Mouse (Mus musculus): Measurements from ENCODE around the gene C2cd4c. TPM values are rescaled to one million over a fixed set of nuclear protein-coding genes. Genes with fewer than 3 reads are reported as not detected.

Gene C2cd4c
- polyA plus RNA-seq, 1 experiment, result not detected

DNA sequence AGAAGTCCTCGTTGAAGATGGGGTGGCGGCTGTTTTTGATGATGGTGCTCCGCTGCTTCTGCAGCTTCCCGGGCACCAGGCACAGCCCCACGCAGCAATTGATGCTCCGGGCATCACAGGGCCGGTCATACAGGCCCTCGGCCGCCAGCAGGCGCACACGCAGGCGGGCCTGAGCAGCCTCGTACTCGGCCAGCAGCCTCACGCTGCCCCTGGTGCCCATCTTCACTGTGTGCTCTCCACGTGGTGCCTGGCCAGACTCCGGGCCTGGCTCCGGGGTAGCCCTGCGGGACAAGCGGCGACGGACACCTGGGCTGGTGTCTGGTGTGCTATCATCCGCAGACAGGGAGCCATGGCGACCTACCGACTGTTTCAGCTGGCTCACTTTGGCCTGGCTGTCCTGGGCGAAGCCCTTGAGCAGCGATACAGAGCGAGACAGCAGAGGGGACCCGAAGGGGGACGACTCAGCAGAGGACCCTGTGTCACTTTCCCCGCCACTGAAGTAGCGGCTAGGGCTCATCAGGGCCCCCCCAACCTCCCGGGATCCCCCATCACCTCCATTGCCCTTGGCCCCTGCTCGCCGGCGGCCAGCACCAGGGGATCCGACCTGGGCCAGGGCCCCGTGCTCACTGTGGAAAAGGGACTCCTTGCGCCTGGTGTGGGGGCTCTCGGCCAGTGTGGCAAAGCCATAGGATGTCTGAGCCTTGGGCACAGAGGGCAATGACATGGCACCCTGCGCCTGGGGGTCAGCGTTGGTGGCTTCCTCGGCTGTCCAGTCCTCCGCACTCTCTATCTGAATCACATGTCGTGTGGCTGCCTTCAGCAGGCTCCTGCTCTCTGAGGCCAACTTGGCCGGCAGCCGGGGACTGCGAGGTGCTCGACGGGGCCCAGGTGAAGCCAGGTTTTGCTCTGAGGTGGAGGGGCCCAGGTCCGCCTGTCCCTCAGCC, 1.4 kb downstream of the C2cd4c start:
- DNase-seq (ENCODE audit: low read depth in 1 of 2, low spot score in 2 of 2), result no peak
- H3K36me3 ChIP-seq (ENCODE audit: control insufficient read depth, insufficient read depth, low read length), result no peaks in the 10 kb centered on the region
- peaks cover 14% of the 10 kb centered on the region for H3K27me3 ChIP-seq (ENCODE audit: control insufficient read depth, insufficient read depth, low read length)
- no peak overlapping the region for H3K27ac ChIP-seq (ENCODE audit: insufficient read depth, low read length)
- TF ChIP-seq POLR2A (IDR thresholded peaks at IDR 0.05; ENCODE audit: low read depth, low read length) (no peak), CTCF (IDR thresholded peaks at IDR 0.05; ENCODE audit: extremely low read depth, insufficient read depth, insufficient read length, insufficient replicate concordance) (no peak)
- WGBS, result 16% methylated on average over 51 of the region's 51 CpGs
- no peak overlapping the region for H3K4me3 ChIP-seq (ENCODE audit: extremely low read depth, insufficient read depth, insufficient read length)
- H3K4me1 ChIP-seq (ENCODE audit: control insufficient read depth, insufficient read depth, insufficient read length), result peaks cover 8% of the 10 kb centered on the region

DNA sequence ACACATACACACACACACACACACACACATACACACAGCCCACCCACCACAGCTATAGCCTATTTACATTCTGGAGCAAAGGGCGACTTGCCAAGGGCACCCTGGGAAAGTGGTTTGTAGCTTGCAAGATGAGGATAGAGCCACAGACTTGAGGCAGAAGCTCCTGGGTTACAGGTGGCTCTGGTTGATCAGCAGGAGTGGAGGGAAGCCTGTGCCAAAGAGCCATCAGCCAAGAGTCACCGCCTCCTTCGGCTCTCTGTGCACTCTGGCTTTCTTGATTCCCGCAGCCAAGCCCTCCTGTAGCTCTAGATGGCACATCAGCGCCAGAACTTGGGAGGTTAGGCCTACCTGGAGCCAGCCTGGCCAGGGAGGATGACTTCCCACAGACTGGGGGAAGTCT, 2.5 kb downstream of the C2cd4c start:
- H3K4me3 ChIP-seq (ENCODE audit: extremely low read depth, insufficient read depth, insufficient read length), result no peak overlapping the region
- no peak for DNase-seq (ENCODE audit: low read depth in 1 of 2, low spot score in 2 of 2)
- TF ChIP-seq POLR2A (IDR thresholded peaks at IDR 0.05; ENCODE audit: low read depth, low read length) (no peak), CTCF (IDR thresholded peaks at IDR 0.05; ENCODE audit: extremely low read depth, insufficient read depth, insufficient read length, insufficient replicate concordance) (no peak)
- WGBS, result 57% methylated on average over 5 of the region's 5 CpGs
- peaks cover 8% of the 10 kb centered on the region for H3K4me1 ChIP-seq (ENCODE audit: control insufficient read depth, insufficient read depth, insufficient read length)
- peaks cover 14% of the 10 kb centered on the region for H3K27me3 ChIP-seq (ENCODE audit: control insufficient read depth, insufficient read depth, low read length)
- H3K36me3 ChIP-seq (ENCODE audit: control insufficient read depth, insufficient read depth, low read length), result no peaks in the 10 kb centered on the region
- no peak overlapping the region for H3K27ac ChIP-seq (ENCODE audit: insufficient read depth, low read length)

DNA sequence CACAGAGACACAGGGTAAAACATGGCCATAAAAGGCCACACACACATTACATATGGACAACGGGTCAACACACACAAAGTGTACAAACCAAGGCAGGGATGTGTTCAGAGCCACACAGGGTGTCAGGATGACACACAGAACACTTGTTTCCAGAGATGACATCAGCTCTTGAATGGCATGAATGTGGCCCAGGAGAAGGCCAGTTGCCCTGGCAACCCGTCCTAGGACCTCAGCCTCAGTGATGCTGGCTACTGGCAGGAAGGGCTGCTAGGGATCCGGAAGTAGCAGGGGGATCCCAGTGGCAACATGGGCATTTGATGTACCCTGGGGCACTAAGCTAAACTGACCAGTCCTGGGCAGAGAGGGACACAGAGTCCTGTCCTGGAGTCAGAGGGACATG, 4.5 kb downstream of the C2cd4c start:
- 79% methylated on average over 3 of the region's 3 CpGs for WGBS
- DNase-seq (ENCODE audit: low read depth in 1 of 2, low spot score in 2 of 2), result no peak
- no peak overlapping the region for H3K4me3 ChIP-seq (ENCODE audit: extremely low read depth, insufficient read depth, insufficient read length)
- no peaks in the 10 kb centered on the region for H3K36me3 ChIP-seq (ENCODE audit: control insufficient read depth, insufficient read depth, low read length)
- no peak for TF ChIP-seq CTCF (IDR thresholded peaks at IDR 0.05; ENCODE audit: extremely low read depth, insufficient read depth, insufficient read length, insufficient replicate concordance)
- no peak for TF ChIP-seq POLR2A (IDR thresholded peaks at IDR 0.05; ENCODE audit: low read depth, low read length)
- H3K27ac ChIP-seq (ENCODE audit: insufficient read depth, low read length), result no peak overlapping the region
- H3K27me3 ChIP-seq (ENCODE audit: control insufficient read depth, insufficient read depth, low read length), result peaks cover 14% of the 10 kb centered on the region
- peaks cover 8% of the 10 kb centered on the region for H3K4me1 ChIP-seq (ENCODE audit: control insufficient read depth, insufficient read depth, insufficient read length)

DNA sequence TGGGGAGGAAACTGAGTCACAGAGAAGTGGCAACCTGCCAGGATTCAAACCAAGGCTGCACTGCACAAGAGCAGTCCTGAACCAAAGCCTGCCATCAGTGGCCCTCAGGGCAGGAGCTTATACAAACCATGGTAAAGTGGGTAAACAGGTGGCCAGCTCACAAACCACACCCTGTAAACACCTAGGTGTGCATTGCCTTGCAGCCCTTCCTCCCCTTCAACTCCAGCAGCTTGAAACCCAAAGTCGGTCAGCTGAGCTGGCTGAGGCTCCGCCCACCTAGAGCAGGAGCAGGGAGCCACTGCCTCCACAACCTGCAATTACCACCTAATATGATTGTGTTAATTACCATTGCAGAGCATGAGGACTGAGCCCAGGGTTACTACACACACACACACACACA, 5.9 kb downstream of the C2cd4c start:
- Histone ChIP-seq H3K27ac (ENCODE audit: insufficient read depth, low read length) (no peak overlapping the region), H3K27me3 (ENCODE audit: control insufficient read depth, insufficient read depth, low read length) (peaks cover 6% of the 10 kb centered on the region), H3K4me3 (ENCODE audit: extremely low read depth, insufficient read depth, insufficient read length) (no peak overlapping the region), H3K4me1 (ENCODE audit: control insufficient read depth, insufficient read depth, insufficient read length) (no peaks in the 10 kb centered on the region), H3K36me3 (ENCODE audit: control insufficient read depth, insufficient read depth, low read length) (no peaks in the 10 kb centered on the region)
- WGBS, result 49% methylated on average over 2 of the region's 2 CpGs
- TF ChIP-seq CTCF (IDR thresholded peaks at IDR 0.05; ENCODE audit: extremely low read depth, insufficient read depth, insufficient read length, insufficient replicate concordance) (no peak), POLR2A (IDR thresholded peaks at IDR 0.05; ENCODE audit: low read depth, low read length) (no peak)
- no peak for DNase-seq (ENCODE audit: low read depth in 1 of 2, low spot score in 2 of 2)

DNA sequence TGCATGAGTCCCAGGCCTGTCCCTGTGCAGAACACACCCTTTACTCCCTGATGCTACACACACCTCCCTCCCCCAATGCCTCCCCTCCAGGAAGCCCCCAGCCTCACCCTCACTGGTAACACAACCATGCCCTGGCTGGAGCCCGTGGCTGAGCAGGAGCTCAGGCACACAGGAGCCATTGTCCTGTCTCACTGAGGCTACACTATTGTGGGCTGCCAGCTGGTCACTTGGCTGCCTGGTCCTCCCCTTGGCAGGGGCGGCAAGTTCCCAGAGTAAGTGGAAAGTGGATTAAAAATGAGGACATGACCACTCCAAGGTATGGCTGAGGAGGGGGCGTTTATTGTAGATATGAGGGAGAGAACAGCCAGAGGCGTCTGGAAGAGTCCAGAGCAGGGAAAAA, 7.3 kb downstream of the C2cd4c start:
- Histone ChIP-seq H3K27me3 (ENCODE audit: control insufficient read depth, insufficient read depth, low read length) (no peaks in the 10 kb centered on the region), H3K27ac (ENCODE audit: insufficient read depth, low read length) (no peak overlapping the region), H3K4me3 (ENCODE audit: extremely low read depth, insufficient read depth, insufficient read length) (no peak overlapping the region), H3K36me3 (ENCODE audit: control insufficient read depth, insufficient read depth, low read length) (no peaks in the 10 kb centered on the region), H3K4me1 (ENCODE audit: control insufficient read depth, insufficient read depth, insufficient read length) (no peaks in the 10 kb centered on the region)
- WGBS, result 73% methylated on average over 4 of the region's 4 CpGs
- no peak for DNase-seq (ENCODE audit: low read depth in 1 of 2, low spot score in 2 of 2)
- no peak for TF ChIP-seq CTCF (IDR thresholded peaks at IDR 0.05; ENCODE audit: extremely low read depth, insufficient read depth, insufficient read length, insufficient replicate concordance)

DNA sequence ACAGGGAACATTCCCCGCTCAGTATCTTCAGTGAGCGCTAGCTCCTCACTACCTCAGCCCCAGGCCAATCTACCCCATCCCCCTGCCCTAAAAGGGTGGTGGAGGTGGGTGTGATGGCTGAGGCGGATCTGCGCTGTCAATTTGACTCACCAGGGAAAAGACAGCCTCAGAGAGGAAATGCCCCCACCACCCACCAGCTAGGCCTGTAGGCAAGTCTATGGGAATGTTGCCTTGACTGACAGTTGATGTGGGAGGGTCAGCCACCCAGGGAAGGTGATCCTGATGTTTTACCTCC, 15.9 kb downstream of the C2cd4c start:
- no peak for TF ChIP-seq POLR2A (IDR thresholded peaks at IDR 0.05; ENCODE audit: low read depth, low read length)
- TF ChIP-seq CTCF (IDR thresholded peaks at IDR 0.05; ENCODE audit: extremely low read depth, insufficient read depth, insufficient read length, insufficient replicate concordance), result no peak
- H3K36me3 ChIP-seq (ENCODE audit: control insufficient read depth, insufficient read depth, low read length), result no peaks in the 10 kb centered on the region
- no peak overlapping the region for H3K4me3 ChIP-seq (ENCODE audit: extremely low read depth, insufficient read depth, insufficient read length)
- 90% methylated on average over 4 of the region's 4 CpGs for WGBS
- no peaks in the 10 kb centered on the region for H3K27me3 ChIP-seq (ENCODE audit: control insufficient read depth, insufficient read depth, low read length)
- H3K4me1 ChIP-seq (ENCODE audit: control insufficient read depth, insufficient read depth, insufficient read length), result no peaks in the 10 kb centered on the region
- DNase-seq (ENCODE audit: low read depth in 1 of 2, low spot score in 2 of 2), result no peak
- no peak overlapping the region for H3K27ac ChIP-seq (ENCODE audit: insufficient read depth, low read length)
